Mouse (Mus musculus) intestine, postnatal 0 days (tissue): ENCODE measurements around the gene Gm14443. TPM values are rescaled to one million over a fixed set of nuclear protein-coding genes. Genes with fewer than 3 reads are reported as not detected.

ENCODE experiments used
- polyA plus RNA-seq: library from polyadenylated mRNA; unstranded; fragments of >200 nt; fragmentation: Nextera tagmentation; extraction: Ambion mirVana; gene quantifications from 2 replicates; pipeline ENCODE4 v1.2.1, GENCODE M21; 2015

Gene Gm14443
- polyA plus RNA-seq, 1 experiment from 2014 or later = 0.17 TPM

Other genes starting within 250 kb of the Gm14443 start
- not detected in 2 replicates for gene Gm14444, start 165.6 kb downstream of the Gm14443 start, polyA plus RNA-seq
- 0.77 and 1.2 TPM in 2 replicates for gene Gm14393, start 108.1 kb downstream of the Gm14443 start, polyA plus RNA-seq
- 2.1 and 2.2 TPM in 2 replicates for gene Gm14399, start 33.9 kb downstream of the Gm14443 start, polyA plus RNA-seq
- gene Gm14391, start 31.0 kb upstream of the Gm14443 start, polyA plus RNA-seq = 1.3 and 1.7 TPM in 2 replicates
- gene Gm14440, start 99.3 kb upstream of the Gm14443 start, polyA plus RNA-seq = 0.41 TPM in 1 of 2 replicates, not detected in the other
- gene Gm4631, start 162.3 kb upstream of the Gm14443 start, polyA plus RNA-seq = 4.9 and 5.5 TPM in 2 replicates
- 2.0 and 2.1 TPM in 2 replicates for gene Zfp968, start 196.6 kb upstream of the Gm14443 start, polyA plus RNA-seq